Mouse (Mus musculus) left cerebral cortex, adult 8-10 months (tissue): ENCODE results near the gene Gsg1. TPM values are rescaled to one million over a fixed set of nuclear protein-coding genes. Genes with fewer than 3 reads are reported as not detected.

Experiments used
- DNase-seq, 2 experiments: peaks; one replicate each; pipeline ENCODE4 v3.0.0; 2022; ENCODE audit warnings: low spot score in 2 of 2
- total RNA-seq, 4 experiments: library from RNA; stranded (reverse); gene quantifications; 2 replicates each; pipeline ENCODE4 v1.2.4; 2022

Gsg1 gene
- total RNA-seq, 4 experiments from 2014 or later, result not detected

DNA sequence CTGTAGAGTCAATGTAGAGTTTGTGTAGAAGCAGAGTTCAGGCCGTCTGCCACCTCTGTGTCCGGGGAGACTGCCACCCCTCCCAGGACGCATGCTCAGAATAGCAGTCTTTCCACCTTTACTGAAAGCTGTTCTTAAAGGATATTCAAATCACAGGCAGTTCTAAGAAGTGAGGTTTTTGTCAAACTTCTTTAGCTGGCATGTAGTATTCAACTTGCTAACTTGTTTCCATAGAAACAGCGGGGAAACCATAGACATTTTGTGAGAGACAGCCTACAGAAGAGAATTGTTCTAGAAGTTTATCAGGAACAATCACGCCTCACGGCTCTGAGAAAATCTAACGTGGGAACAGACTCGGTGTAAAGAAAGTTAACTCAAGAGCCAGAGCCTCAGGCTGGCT lies 47.2 kb downstream of the Gsg1 start:
- no peak for DNase-seq

- DNase-seq, result no peak
Observed at GRCm38 (mm10) chr6:135205802-135206201, 48.3 kb downstream of the Gsg1 start.

DNA sequence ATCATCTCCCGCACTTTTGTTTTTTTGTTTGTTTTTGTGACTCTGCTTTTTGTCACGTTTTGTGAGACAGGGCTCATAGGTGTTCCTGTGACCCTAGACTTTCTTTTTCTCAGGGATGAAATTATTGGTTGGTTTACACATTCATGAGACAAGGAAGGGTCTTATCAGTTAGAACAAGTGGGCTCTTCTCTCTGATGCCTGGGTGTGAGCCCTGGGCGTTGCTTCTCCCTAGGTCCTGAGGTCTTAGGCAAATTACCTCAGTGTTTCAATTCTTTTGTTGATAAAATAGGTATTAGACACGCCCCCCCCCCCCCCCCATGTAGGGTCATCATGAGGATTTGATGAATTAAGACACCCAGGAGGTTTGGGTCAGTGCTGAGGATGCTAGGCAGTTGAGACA lies 49.3 kb downstream of the Gsg1 start:
- no peak for DNase-seq

DNA sequence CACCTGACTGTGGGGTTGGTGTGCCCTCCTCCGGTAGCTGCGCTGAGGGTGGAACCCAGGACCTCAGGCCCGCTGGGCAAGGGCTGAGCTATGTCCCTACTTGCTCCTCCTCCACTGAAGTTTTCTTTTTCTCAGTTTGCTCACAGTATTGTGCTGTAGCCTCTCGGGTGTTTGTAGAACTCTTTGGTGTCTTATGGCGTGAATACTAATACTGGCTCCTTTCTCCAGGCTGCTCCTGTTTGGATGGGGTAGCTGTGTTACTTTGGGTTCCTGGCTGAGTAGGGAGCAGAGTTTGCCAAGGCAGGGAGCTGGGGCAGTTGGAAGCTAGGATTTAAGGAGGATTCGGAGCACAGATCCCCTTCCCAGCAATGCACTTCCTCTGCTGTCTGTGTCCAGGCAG lies 50.4 kb downstream of the Gsg1 start:
- DNase-seq, result peak in 1 of 2 experiments; percentile 27

GRCm38 (mm10) chr6:135202668-135203067 lies 51.5 kb downstream of the Gsg1 start:
- no peak for DNase-seq

- peak; percentile 43 to 65 for DNase-seq
Observed at GRCm38 (mm10) chr6:135200122-135200957, 53.8 kb downstream of the Gsg1 start.

DNA sequence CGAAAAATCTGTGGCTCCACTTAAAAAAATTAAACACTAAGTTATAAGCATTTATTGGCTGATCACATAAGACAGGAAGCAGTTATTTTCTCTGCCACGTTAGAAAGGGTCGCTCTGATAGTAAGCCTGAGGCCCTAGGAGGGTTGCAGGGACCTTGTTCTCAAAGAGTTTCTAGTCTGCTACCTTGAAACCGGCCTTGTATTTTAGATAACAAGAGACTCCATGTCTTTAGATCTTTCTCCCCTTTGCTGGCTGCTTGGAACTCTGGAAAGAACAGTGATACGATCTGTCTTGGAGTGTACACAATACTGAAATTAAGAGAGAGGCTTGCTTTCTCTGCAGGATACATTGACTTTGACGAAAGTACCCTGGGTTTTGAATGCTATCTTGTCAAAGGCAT lies 55.4 kb downstream of the Gsg1 start:
- DNase-seq, result no peak

DNA sequence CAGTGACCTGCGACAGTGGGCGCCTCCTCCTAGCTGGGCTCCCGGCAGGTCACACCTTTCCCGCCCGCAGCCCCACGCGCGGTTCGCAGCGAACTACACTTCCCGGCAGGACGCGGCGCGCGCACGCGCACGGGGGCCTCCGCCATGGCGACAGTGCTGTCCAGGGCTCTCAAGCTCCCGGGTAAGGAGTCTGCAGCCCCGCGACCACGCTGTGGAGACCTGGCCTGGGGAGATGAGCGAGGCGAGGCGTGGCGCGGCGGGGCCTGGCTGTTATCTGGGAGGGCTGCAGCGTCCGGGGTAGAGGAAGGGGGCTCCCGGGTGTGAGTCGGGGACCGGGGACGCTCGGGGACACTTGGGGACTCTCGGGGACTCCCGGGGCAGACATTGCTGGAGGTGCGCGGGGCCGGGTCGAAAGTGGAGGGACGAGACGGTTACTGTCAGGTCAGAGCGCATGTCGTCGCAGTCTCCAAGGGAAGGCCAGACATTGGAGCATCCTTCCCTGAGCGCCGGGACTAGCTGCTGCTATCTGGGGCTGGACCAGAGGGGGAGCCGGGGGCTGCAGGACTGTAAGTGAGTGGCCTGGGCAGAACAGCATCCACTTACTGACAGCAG lies 56.1 kb downstream of the Gsg1 start, which contains the start of the genes Fam234b and Hebp1:
TSS of gene Fam234b (plus strand) at position 57 of the 612 bp plus-strand sequence.
TSS of gene Hebp1 (minus strand) at position 102 of the 612 bp plus-strand sequence.
- DNase-seq, result peak; percentile 76 to 83

GRCm38 (mm10) chr6:135197446-135197845 lies 56.7 kb downstream of the Gsg1 start:
- DNase-seq, result no peak

GRCm38 (mm10) chr6:135196707-135197106 lies 57.4 kb downstream of the Gsg1 start:
- no peak for DNase-seq

DNA sequence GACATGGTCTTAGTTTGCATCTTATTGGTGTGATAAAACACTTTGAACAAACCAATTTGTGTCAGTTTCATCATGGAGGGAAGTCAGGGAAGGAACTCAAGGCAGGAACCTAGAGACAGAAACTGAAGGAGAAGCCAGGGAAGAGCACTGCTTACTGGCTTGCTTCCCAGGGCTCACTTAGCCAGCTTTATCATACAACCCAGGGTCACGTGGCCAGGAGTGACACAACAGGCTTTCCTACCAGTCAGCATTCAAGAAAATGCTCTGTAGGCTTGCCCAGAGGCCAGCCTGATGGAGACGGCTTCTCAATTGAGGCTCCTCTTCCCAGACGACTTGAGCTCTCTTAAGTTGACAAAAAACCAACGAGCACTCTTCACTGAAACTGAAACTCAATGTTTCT lies 59.2 kb downstream of the Gsg1 start:
- no peak for DNase-seq

DNA sequence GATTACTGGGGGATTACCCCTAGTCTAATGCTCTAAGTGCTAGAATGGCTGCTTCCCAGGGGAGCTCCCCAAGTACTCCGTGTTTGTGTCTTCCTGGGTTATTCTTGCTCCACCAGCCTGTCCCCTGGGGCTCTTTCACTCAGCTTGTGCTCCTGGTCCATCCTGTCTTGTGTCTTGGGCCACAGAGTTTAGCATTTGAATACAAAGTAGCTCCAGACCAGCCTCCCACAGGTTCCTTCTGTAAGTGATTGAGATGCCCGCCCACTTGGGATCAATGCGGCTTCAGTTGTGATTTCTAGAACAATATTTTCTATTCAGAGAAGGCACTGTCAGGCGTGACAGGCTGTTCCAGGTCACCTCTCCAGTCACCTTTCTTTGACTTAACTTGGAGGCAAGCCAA lies 60.4 kb downstream of the Gsg1 start:
- DNase-seq, result no peak

DNA sequence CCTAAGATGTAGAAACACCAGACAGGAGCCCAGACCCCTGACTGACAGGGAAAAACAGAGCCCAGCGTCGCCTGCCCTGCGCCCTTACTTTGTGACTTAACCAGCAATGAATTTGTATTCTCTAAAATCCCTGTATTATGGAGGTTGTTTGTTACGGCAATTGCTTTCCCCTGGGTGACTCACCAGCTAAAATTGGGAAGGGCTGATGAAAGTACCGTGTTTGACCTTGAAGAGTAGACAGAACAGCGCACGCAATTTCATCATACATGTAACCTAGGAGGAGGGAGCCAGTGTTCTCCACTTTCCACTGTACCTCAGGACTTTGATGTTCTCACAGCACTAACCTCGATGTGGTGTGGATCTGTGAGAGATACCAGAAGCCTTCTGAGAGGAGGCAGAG lies 61.2 kb downstream of the Gsg1 start:
- no peak for DNase-seq

- no peak for DNase-seq
Observed at GRCm38 (mm10) chr6:135191906-135192305, 62.2 kb downstream of the Gsg1 start.

GRCm38 (mm10) chr6:135190122-135190521 lies 64.0 kb downstream of the Gsg1 start:
- no peak for DNase-seq

DNA sequence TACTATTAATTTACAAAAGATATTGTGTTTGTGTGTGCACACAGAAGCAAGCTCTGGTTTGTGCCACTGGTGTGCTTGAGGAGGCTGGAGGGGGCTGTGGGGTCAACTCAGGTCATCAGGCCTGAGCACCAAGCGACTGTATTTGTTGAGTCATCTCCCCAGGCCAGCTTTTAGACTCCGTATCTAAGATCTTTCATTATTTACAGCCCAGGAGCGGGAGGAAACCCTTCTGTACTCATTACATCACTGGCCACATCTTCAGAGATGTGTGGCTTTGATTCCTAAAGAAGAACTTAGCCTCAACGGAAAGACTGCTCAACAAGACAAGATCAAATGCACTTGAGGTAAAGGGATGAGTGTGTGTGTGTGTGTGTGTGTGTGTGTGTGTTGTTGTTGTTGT lies 65.5 kb downstream of the Gsg1 start:
- no peak for DNase-seq

Other genes starting within 250 kb of the Gsg1 start
- 10 to 100 TPM; 54.2 to 60.6 (median 56.4) TPM for gene Ddx47, start 242.7 kb downstream of the Gsg1 start, total RNA-seq
- under 1 TPM in 3 of 4 experiments, not detected in 1; 0.17 to 0.35 (median 0.21) TPM for gene Gprc5a, start 188.7 kb downstream of the Gsg1 start, total RNA-seq
- under 1 TPM in 1 of 4 experiments, not detected in 3; 0.28 TPM for gene Gprc5d, start 136.1 kb downstream of the Gsg1 start, total RNA-seq
- 100 to 1,000 TPM; 149 to 164 (median 160) TPM for gene Fam234b, start 56.4 kb downstream of the Gsg1 start, total RNA-seq
- 10 to 100 TPM; 48.6 to 60.9 (median 56.7) TPM for gene Hebp1, start 56.3 kb downstream of the Gsg1 start, total RNA-seq
- gene Pbp2, start 56.1 kb upstream of the Gsg1 start, total RNA-seq, result under 1 TPM in 1 of 4 experiments, not detected in 3; 0.48 TPM
- gene Emp1, start 108.2 kb upstream of the Gsg1 start, total RNA-seq, result 1 to 10 TPM; 1.6 to 1.9 (median 1.7) TPM